11 mouse cellular contexts compared by ENCODE assay signal in the genomic region with DNA sequence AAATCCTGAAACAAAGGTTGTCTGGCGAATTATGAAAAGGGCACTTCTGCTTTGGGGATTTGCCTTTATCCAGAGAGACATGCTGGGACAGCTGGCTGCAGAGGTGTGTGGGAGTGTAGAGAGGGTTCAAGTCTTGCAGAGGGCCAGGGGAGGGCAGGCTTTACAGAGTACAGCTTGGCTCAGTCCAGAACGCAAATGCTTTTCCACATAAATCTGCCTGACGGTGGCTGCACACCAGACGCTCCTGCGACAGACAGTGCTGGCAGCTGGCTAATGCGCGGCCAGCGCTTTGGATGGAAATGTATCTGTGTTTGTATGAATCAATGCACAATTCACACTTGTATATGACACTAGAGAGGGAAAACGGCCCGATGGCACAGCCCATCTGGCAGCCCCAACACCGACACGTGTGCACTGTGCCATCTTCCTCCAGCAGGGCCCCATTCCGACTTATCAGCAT.
A peak's percentile ranks its signal among the peaks of the same experiment; 100 is the strongest.
DNase-seq lines count a peak whose midpoint lies in the region; ATAC-seq and TF ChIP-seq lines count a peak whose summit lies in the region.
"Had no signal": no experiment of that assay in that cellular context is flagged by ENCODE, and none has a peak within 500 bp of the region (broad histone marks: within the 10 kb centered on the region; RNA-seq: fewer than 3 reads in every experiment).

No protein-coding gene starts in this region.

- WGBS in hindbrain, embryonic 12.5 days = 83% methylated on average over 13 of the region's 13 CpGs
- WGBS in hindbrain, embryonic 10.5 days = 87% methylated on average over 13 of the region's 13 CpGs
- 62% methylated on average over 13 of the region's 13 CpGs for WGBS in lung, embryonic 14.5 days
- 43% methylated on average over 13 of the region's 13 CpGs for WGBS in hindbrain, embryonic 16.5 days
- WGBS in midbrain, postnatal 0 days = 69% methylated on average over 13 of the region's 13 CpGs

- H3K4me2 ChIP-seq in hindbrain, embryonic 12.5 days (replicated peaks) = no peak overlapping the region
- H3K4me2 ChIP-seq in lung, embryonic 14.5 days = no peak overlapping the region
- H3K4me2 ChIP-seq in hindbrain, embryonic 16.5 days (ENCODE audit: low read length) = no peak overlapping the region
- H3K4me2 ChIP-seq in midbrain, postnatal 0 days (ENCODE audit: low read depth, low read length, poor library complexity, severe bottlenecking) = no peak overlapping the region

- no peaks in the 10 kb centered on the region for H3K27me3 ChIP-seq in hindbrain, embryonic 12.5 days
- H3K27me3 ChIP-seq in hindbrain, embryonic 10.5 days (ENCODE audit: insufficient read depth, poor library complexity, severe bottlenecking) = no peaks in the 10 kb centered on the region
- H3K27me3 ChIP-seq in lung, embryonic 14.5 days (ENCODE audit: insufficient read depth, low read length) = no peaks in the 10 kb centered on the region
- H3K27me3 ChIP-seq in hindbrain, embryonic 16.5 days (replicated peaks; ENCODE audit: control insufficient read depth, insufficient read depth, low read length) = no peaks in the 10 kb centered on the region
- H3K27me3 ChIP-seq in midbrain, postnatal 0 days (ENCODE audit: insufficient read depth, low read length) = no peaks in the 10 kb centered on the region

- H3K9ac ChIP-seq in hindbrain, embryonic 12.5 days = no peak overlapping the region
- no peak overlapping the region for H3K9ac ChIP-seq in lung, embryonic 14.5 days
- H3K9ac ChIP-seq in hindbrain, embryonic 16.5 days (ENCODE audit: low read depth, low read length) = no peak overlapping the region
- H3K9ac ChIP-seq in midbrain, postnatal 0 days (replicated peaks; ENCODE audit: low read length, poor library complexity, severe bottlenecking) = no peak overlapping the region

- no peaks in the 10 kb centered on the region for H3K36me3 ChIP-seq in hindbrain, embryonic 12.5 days
- H3K36me3 ChIP-seq in hindbrain, embryonic 10.5 days = no peaks in the 10 kb centered on the region
- H3K36me3 ChIP-seq in lung, embryonic 14.5 days (ENCODE audit: insufficient read depth) = no peaks in the 10 kb centered on the region
- no peaks in the 10 kb centered on the region for H3K36me3 ChIP-seq in hindbrain, embryonic 16.5 days (ENCODE audit: control insufficient read depth, insufficient read depth, low read length)
- no peaks in the 10 kb centered on the region for H3K36me3 ChIP-seq in midbrain, postnatal 0 days (ENCODE audit: insufficient read depth, low read length)

- H3K9me3 ChIP-seq in hindbrain, embryonic 12.5 days (replicated peaks) = no peaks in the 10 kb centered on the region
- no peaks in the 10 kb centered on the region for H3K9me3 ChIP-seq in hindbrain, embryonic 10.5 days
- H3K9me3 ChIP-seq in lung, embryonic 14.5 days (ENCODE audit: low read depth, low read length) = no peaks in the 10 kb centered on the region
- no peaks in the 10 kb centered on the region for H3K9me3 ChIP-seq in hindbrain, embryonic 16.5 days (ENCODE audit: control insufficient read depth, low read length)
- no peaks in the 10 kb centered on the region for H3K9me3 ChIP-seq in midbrain, postnatal 0 days (ENCODE audit: low read length)

- DNase-seq in hindbrain, embryonic 10.5 days (ENCODE audit: low spot score) = no peak
- DNase-seq in lung, embryonic 14.5 days = no peak
- no peak for DNase-seq in lung, postnatal 14 days
- DNase-seq in midbrain, postnatal 0 days (ENCODE audit: low spot score) = peak; percentile 69
- DNase-seq in adrenal gland, adult 8-10 months = no peak
- DNase-seq in testis, postnatal 10 days (ENCODE audit: low spot score) = no peak
- DNase-seq: gastrocnemius, postnatal 10 days; lung, adult 2 months; thymus, postnatal 14 days had no signal

- no peak overlapping the region for H3K4me3 ChIP-seq in hindbrain, embryonic 12.5 days
- H3K4me3 ChIP-seq in hindbrain, embryonic 10.5 days = no peak overlapping the region
- H3K4me3 ChIP-seq in lung, embryonic 14.5 days (ENCODE audit: low read depth, low read length) = no peak overlapping the region
- no peak overlapping the region for H3K4me3 ChIP-seq in hindbrain, embryonic 16.5 days (ENCODE audit: low read length)
- H3K4me3 ChIP-seq in midbrain, postnatal 0 days (ENCODE audit: low read depth, low read length) = no peak overlapping the region

- H3K27ac ChIP-seq in hindbrain, embryonic 12.5 days = no peak overlapping the region
- no peak overlapping the region for H3K27ac ChIP-seq in hindbrain, embryonic 10.5 days
- no peak overlapping the region for H3K27ac ChIP-seq in lung, embryonic 14.5 days (ENCODE audit: low read depth)
- H3K27ac ChIP-seq in hindbrain, embryonic 16.5 days (ENCODE audit: low read depth, low read length) = no peak overlapping the region
- no peak overlapping the region for H3K27ac ChIP-seq in midbrain, postnatal 0 days (ENCODE audit: low read depth, low read length)

- peaks cover 10% of the 10 kb centered on the region for H3K4me1 ChIP-seq in hindbrain, embryonic 12.5 days
- peaks cover 10% of the 10 kb centered on the region for H3K4me1 ChIP-seq in hindbrain, embryonic 10.5 days (replicated peaks)
- no peaks in the 10 kb centered on the region for H3K4me1 ChIP-seq in lung, embryonic 14.5 days (ENCODE audit: insufficient read depth)
- H3K4me1 ChIP-seq in hindbrain, embryonic 16.5 days (ENCODE audit: control insufficient read depth, insufficient read depth, low read depth, low read length) = peaks cover 12% of the 10 kb centered on the region
- H3K4me1 ChIP-seq in midbrain, postnatal 0 days (ENCODE audit: insufficient read depth, low read length) = no peaks in the 10 kb centered on the region

- TF ChIP-seq CTCF in lung, embryonic 14.5 days (IDR thresholded peaks at IDR 0.05; ENCODE audit: low read depth) = no peak
- no peak for TF ChIP-seq CTCF in midbrain, postnatal 0 days (IDR thresholded peaks at IDR 0.05)

- peak; percentile 39 for ATAC-seq in hindbrain, embryonic 12.5 days (ENCODE audit: low FRiP score)
- ATAC-seq in lung, embryonic 14.5 days (ENCODE audit: insufficient read depth) = peak; percentile 15; the same call in 1 of the 2 replicates
- ATAC-seq in hindbrain, embryonic 16.5 days = peak; percentile 85
- peak; percentile 49; the same call in 1 of the 2 replicates for ATAC-seq in midbrain, postnatal 0 days (ENCODE audit: low FRiP score)

Comparison
In these comparisons a context has a peak if more than half of its experiments do, and no peak if none do; other contexts are left out.
1. ATAC-seq: peak in every context shown above with its lines; median percentile 85 in hindbrain, embryonic 16.5 days; 49 in midbrain, postnatal 0 days; 39 in hindbrain, embryonic 12.5 days; 15 in lung, embryonic 14.5 days.